Mouse (Mus musculus): ENCODE measurements around the gene Zfp553.
"Not testable (repeated sequence)": the region's sequence is repeated elsewhere in the genome, so short reads cannot be mapped to it uniquely, and the experiment has no call there.

The Zfp553 gene

GRCm38 (mm10) chr7:127233368-127233749, 498 bp downstream of the Zfp553 start:
- no peak for DNase-seq (ENCODE audit: low spot score in 2 of 2)

- no peak for DNase-seq (ENCODE audit: low spot score in 2 of 2)
These were observed 904 bp downstream of the Zfp553 start for GRCm38 (mm10) chr7:127233765-127234164.

- no peak for DNase-seq (ENCODE audit: low spot score in 2 of 2)
These were observed 1.9 kb downstream of the Zfp553 start for GRCm38 (mm10) chr7:127234777-127235176.

- DNase-seq (ENCODE audit: low spot score in 2 of 2): no peak
These were observed 10.6 kb downstream of the Zfp553 start for GRCm38 (mm10) chr7:127243361-127243867.

GRCm38 (mm10) chr7:127243870-127244657, 11.2 kb downstream of the Zfp553 start, which contains the start of gene Zfp771:
Gene Zfp771 (plus strand): TSS chr7:127244274.
- DNase-seq (ENCODE audit: low spot score in 2 of 2): peak; percentile 95 to 96

GRCm38 (mm10) chr7:127244658-127245510, 12.0 kb downstream of the Zfp553 start:
- no peak for DNase-seq (ENCODE audit: low spot score in 2 of 2)

GRCm38 (mm10) chr7:127250511-127250910, 17.6 kb downstream of the Zfp553 start:
- not testable (repeated sequence) for DNase-seq (ENCODE audit: low spot score in 2 of 2)

GRCm38 (mm10) chr7:127252414-127252813, 19.6 kb downstream of the Zfp553 start:
- peak in 1 of 2 experiments; percentile 50 for DNase-seq (ENCODE audit: low spot score in 2 of 2)

GRCm38 (mm10) chr7:127253341-127253740, 20.5 kb downstream of the Zfp553 start:
- no peak for DNase-seq (ENCODE audit: low spot score in 2 of 2)

- peak; percentile 95 to 96 for DNase-seq (ENCODE audit: low spot score in 2 of 2)
These were observed 21.2 kb downstream of the Zfp553 start for GRCm38 (mm10) chr7:127253821-127254769.

GRCm38 (mm10) chr7:127255008-127255407, 22.1 kb downstream of the Zfp553 start:
- no peak for DNase-seq (ENCODE audit: low spot score in 2 of 2)

GRCm38 (mm10) chr7:127255965-127256364, 23.1 kb downstream of the Zfp553 start:
- DNase-seq (ENCODE audit: low spot score in 2 of 2): no peak

GRCm38 (mm10) chr7:127256518-127256917, 23.7 kb downstream of the Zfp553 start:
- no peak for DNase-seq (ENCODE audit: low spot score in 2 of 2)

GRCm38 (mm10) chr7:127259186-127259905, 26.5 kb downstream of the Zfp553 start:
- DNase-seq (ENCODE audit: low spot score in 2 of 2): no peak

- peak; percentile 97 to 99 for DNase-seq (ENCODE audit: low spot score in 2 of 2)
These were observed 27.6 kb downstream of the Zfp553 start, which contains the start of gene Dctpp1 for GRCm38 (mm10) chr7:127260309-127261111. Gene Dctpp1 (minus strand): TSS chr7:127260709.

GRCm38 (mm10) chr7:127262218-127262961, 29.5 kb downstream of the Zfp553 start:
- DNase-seq (ENCODE audit: low spot score in 2 of 2): no peak

GRCm38 (mm10) chr7:127263526-127263925, 30.7 kb downstream of the Zfp553 start:
- DNase-seq (ENCODE audit: low spot score in 2 of 2): no peak

GRCm38 (mm10) chr7:127270256-127270655, 37.4 kb downstream of the Zfp553 start:
- no peak for DNase-seq (ENCODE audit: low spot score in 2 of 2)

- DNase-seq (ENCODE audit: low spot score in 2 of 2): no peak
These were observed 37.8 kb downstream of the Zfp553 start for GRCm38 (mm10) chr7:127270666-127271065.

Data from spleen, postnatal 36 days (tissue).